Mouse (Mus musculus) adrenal gland, postnatal 0 days (tissue): Measurements from ENCODE around the gene Hdc. TPM values are rescaled to one million over a fixed set of nuclear protein-coding genes. Genes with fewer than 3 reads are reported as not detected.

Experiments
- polyA plus RNA-seq: library from polyadenylated mRNA; unstranded; fragments of >200 nt; fragmentation: Nextera tagmentation; extraction: Ambion mirVana; gene quantifications from 2 replicates; pipeline ENCODE4 v1.2.1, GENCODE M21; 2015

Hdc gene
- 13.5 and 35.0 TPM in 2 replicates for polyA plus RNA-seq

GRCm38 (mm10) chr2:126619249-126619704 is at the start of gene Hdc:
Gene Hdc (minus strand): TSS chr2:126619299.

GRCm38 (mm10) chr2:126552357-126553290 is 66.5 kb downstream of the Hdc start, which contains the start of gene Slc27a2:
Gene Slc27a2 (plus strand): TSS chr2:126552407.

Other genes starting within 250 kb of the Hdc start
- gene Atp8b4, start 118.6 kb downstream of the Hdc start, polyA plus RNA-seq: 0.57 and 0.62 TPM in 2 replicates
- gene Slc27a2, start 66.9 kb downstream of the Hdc start, polyA plus RNA-seq: 20.7 and 27.3 TPM in 2 replicates
- 17.3 and 21.0 TPM in 2 replicates for gene Gabpb1, start 57.0 kb upstream of the Hdc start, polyA plus RNA-seq
- 24.5 and 37.2 TPM in 2 replicates for gene Usp8, start 88.0 kb upstream of the Hdc start, polyA plus RNA-seq
- 2.0 and 5.1 TPM in 2 replicates for gene Usp50, start 164.2 kb upstream of the Hdc start, polyA plus RNA-seq